Mouse (Mus musculus) heart, postnatal 0 days (tissue): ENCODE measurements around the gene Alg2.

Source experiments
- CTCF ChIP-seq: IDR thresholded peaks from 2 replicates; pipeline ENCODE4 v1.5.1; 2016; ENCODE audit warnings: antibody characterized with exemption, control low read depth, low read depth
- EP300 ChIP-seq: IDR thresholded peaks from 2 replicates; pipeline ENCODE4 v1.6.1; 2016; ENCODE audit warnings: antibody characterized with exemption, low read depth

GRCm38 (mm10) chr4:47449586-47450522, 24.3 kb downstream of the Alg2 start:
- TF ChIP-seq CTCF (no peak), EP300 (no peak)
